Mouse (Mus musculus): ENCODE data around the gene Ulk4.
A peak's percentile ranks its signal among the peaks of the same experiment; 100 is the strongest.

The Ulk4 gene

GRCm38 (mm10) chr9:121314541-121315152, 37.6 kb upstream of the Ulk4 start:
- peaks cover 45% of the 10 kb centered on the region for H3K9me3 ChIP-seq (ENCODE audit: low read length)
- H3K4me3 ChIP-seq (replicated peaks; ENCODE audit: low read length) = peak overlapping the region; percentile 71
- H3K27me3 ChIP-seq (ENCODE audit: insufficient read depth, low read length) = no peaks in the 10 kb centered on the region
- H3K36me3 ChIP-seq (ENCODE audit: insufficient read depth, low read length) = peaks cover 53% of the 10 kb centered on the region
- no peak for TF ChIP-seq CTCF (conservative IDR thresholded peaks at IDR 0.05; ENCODE audit: low read length)
- TF ChIP-seq POU5F1 (IDR thresholded peaks at IDR 0.05; ENCODE audit: borderline replicate concordance, low read length) = no peak
- no peak for TF ChIP-seq NANOG (IDR thresholded peaks at IDR 0.05; ENCODE audit: borderline replicate concordance, low read length)
- peaks cover 65% of the 10 kb centered on the region for H3K4me1 ChIP-seq (replicated peaks; ENCODE audit: low read depth, low read length)

- Histone ChIP-seq H3K4me3 (replicated peaks; ENCODE audit: low read length) (peak overlapping the region; percentile 71), H3K4me1 (replicated peaks; ENCODE audit: low read depth, low read length) (peaks cover 73% of the 10 kb centered on the region), H3K27me3 (ENCODE audit: insufficient read depth, low read length) (no peaks in the 10 kb centered on the region), H3K36me3 (ENCODE audit: insufficient read depth, low read length) (peaks cover 45% of the 10 kb centered on the region), H3K9me3 (ENCODE audit: low read length) (peaks cover 36% of the 10 kb centered on the region)
- no peak; the same call in 1 of the 2 replicates for TF ChIP-seq NANOG (IDR thresholded peaks at IDR 0.05; ENCODE audit: borderline replicate concordance, low read length)
- no peak for TF ChIP-seq CTCF (conservative IDR thresholded peaks at IDR 0.05; ENCODE audit: low read length)
- TF ChIP-seq POU5F1 (IDR thresholded peaks at IDR 0.05; ENCODE audit: borderline replicate concordance, low read length) = no peak
Measured at GRCm38 (mm10) chr9:121313656-121314374, 36.8 kb upstream of the Ulk4 start.

- Histone ChIP-seq H3K4me3 (replicated peaks; ENCODE audit: low read length) (no peak overlapping the region), H3K36me3 (ENCODE audit: insufficient read depth, low read length) (peaks cover 33% of the 10 kb centered on the region), H3K27me3 (ENCODE audit: insufficient read depth, low read length) (no peaks in the 10 kb centered on the region), H3K9me3 (ENCODE audit: low read length) (peaks cover 22% of the 10 kb centered on the region), H3K4me1 (replicated peaks; ENCODE audit: low read depth, low read length) (peaks cover 84% of the 10 kb centered on the region)
- TF ChIP-seq CTCF (conservative IDR thresholded peaks at IDR 0.05; ENCODE audit: low read length) (no peak), POU5F1 (IDR thresholded peaks at IDR 0.05; ENCODE audit: borderline replicate concordance, low read length) (no peak), NANOG (IDR thresholded peaks at IDR 0.05; ENCODE audit: borderline replicate concordance, low read length) (no peak)
Measured at GRCm38 (mm10) chr9:121312237-121312891, 35.4 kb upstream of the Ulk4 start.

- H3K4me3 ChIP-seq (replicated peaks; ENCODE audit: low read length) = no peak overlapping the region
- H3K27me3 ChIP-seq (ENCODE audit: insufficient read depth, low read length) = no peaks in the 10 kb centered on the region
- peaks cover 85% of the 10 kb centered on the region for H3K4me1 ChIP-seq (replicated peaks; ENCODE audit: low read depth, low read length)
- peaks cover 33% of the 10 kb centered on the region for H3K36me3 ChIP-seq (ENCODE audit: insufficient read depth, low read length)
- TF ChIP-seq CTCF (conservative IDR thresholded peaks at IDR 0.05; ENCODE audit: low read length) = no peak
- no peak for TF ChIP-seq NANOG (IDR thresholded peaks at IDR 0.05; ENCODE audit: borderline replicate concordance, low read length)
- no peak for TF ChIP-seq POU5F1 (IDR thresholded peaks at IDR 0.05; ENCODE audit: borderline replicate concordance, low read length)
- H3K9me3 ChIP-seq (ENCODE audit: low read length) = peaks cover 17% of the 10 kb centered on the region
Measured at GRCm38 (mm10) chr9:121311846-121312236, 34.8 kb upstream of the Ulk4 start.

GRCm38 (mm10) chr9:121310501-121310900, 33.5 kb upstream of the Ulk4 start:
- Histone ChIP-seq H3K4me3 (replicated peaks; ENCODE audit: low read length) (peak overlapping the region; percentile 13), H3K36me3 (ENCODE audit: insufficient read depth, low read length) (peaks cover 27% of the 10 kb centered on the region), H3K27me3 (ENCODE audit: insufficient read depth, low read length) (no peaks in the 10 kb centered on the region), H3K4me1 (replicated peaks; ENCODE audit: low read depth, low read length) (peaks cover 84% of the 10 kb centered on the region), H3K9me3 (ENCODE audit: low read length) (peaks cover 3% of the 10 kb centered on the region)
- TF ChIP-seq POU5F1 (IDR thresholded peaks at IDR 0.05; ENCODE audit: borderline replicate concordance, low read length) = no peak
- TF ChIP-seq CTCF (conservative IDR thresholded peaks at IDR 0.05; ENCODE audit: low read length) = no peak
- no peak for TF ChIP-seq NANOG (IDR thresholded peaks at IDR 0.05; ENCODE audit: borderline replicate concordance, low read length)

- Histone ChIP-seq H3K36me3 (ENCODE audit: insufficient read depth, low read length) (peaks cover 35% of the 10 kb centered on the region), H3K9me3 (ENCODE audit: low read length) (no peaks in the 10 kb centered on the region), H3K27me3 (ENCODE audit: insufficient read depth, low read length) (no peaks in the 10 kb centered on the region), H3K4me3 (replicated peaks; ENCODE audit: low read length) (peak overlapping the region; percentile 49), H3K4me1 (replicated peaks; ENCODE audit: low read depth, low read length) (peaks cover 85% of the 10 kb centered on the region)
- TF ChIP-seq NANOG (IDR thresholded peaks at IDR 0.05; ENCODE audit: borderline replicate concordance, low read length) (no peak), CTCF (conservative IDR thresholded peaks at IDR 0.05; ENCODE audit: low read length) (no peak), POU5F1 (IDR thresholded peaks at IDR 0.05; ENCODE audit: borderline replicate concordance, low read length) (no peak)
Measured at GRCm38 (mm10) chr9:121309287-121309686, 32.3 kb upstream of the Ulk4 start.

GRCm38 (mm10) chr9:121305456-121305855, 28.5 kb upstream of the Ulk4 start:
- TF ChIP-seq NANOG (IDR thresholded peaks at IDR 0.05; ENCODE audit: borderline replicate concordance, low read length) = no peak
- no peak for TF ChIP-seq POU5F1 (IDR thresholded peaks at IDR 0.05; ENCODE audit: borderline replicate concordance, low read length)
- no peak for TF ChIP-seq CTCF (conservative IDR thresholded peaks at IDR 0.05; ENCODE audit: low read length)
- no peak overlapping the region for H3K4me3 ChIP-seq (replicated peaks; ENCODE audit: low read length)
- H3K9me3 ChIP-seq (ENCODE audit: low read length) = no peaks in the 10 kb centered on the region
- peaks cover 50% of the 10 kb centered on the region for H3K36me3 ChIP-seq (ENCODE audit: insufficient read depth, low read length)
- H3K27me3 ChIP-seq (ENCODE audit: insufficient read depth, low read length) = no peaks in the 10 kb centered on the region
- peaks cover 93% of the 10 kb centered on the region for H3K4me1 ChIP-seq (replicated peaks; ENCODE audit: low read depth, low read length)

GRCm38 (mm10) chr9:121304520-121304919, 27.5 kb upstream of the Ulk4 start:
- Histone ChIP-seq H3K9me3 (ENCODE audit: low read length) (no peaks in the 10 kb centered on the region), H3K4me3 (replicated peaks; ENCODE audit: low read length) (0 out of 2 replicates have a peak overlapping the region, but pooled peaks have one; percentile 60), H3K4me1 (replicated peaks; ENCODE audit: low read depth, low read length) (peaks cover 93% of the 10 kb centered on the region), H3K27me3 (ENCODE audit: insufficient read depth, low read length) (no peaks in the 10 kb centered on the region), H3K36me3 (ENCODE audit: insufficient read depth, low read length) (peaks cover 45% of the 10 kb centered on the region)
- TF ChIP-seq POU5F1 (IDR thresholded peaks at IDR 0.05; ENCODE audit: borderline replicate concordance, low read length) (no peak), NANOG (IDR thresholded peaks at IDR 0.05; ENCODE audit: borderline replicate concordance, low read length) (no peak), CTCF (conservative IDR thresholded peaks at IDR 0.05; ENCODE audit: low read length) (no peak)

All from E14TG2a.4 (cell line).